Comparison of ENCODE assay signal across 8 mouse cellular contexts in genomic region chr7:44997231-44997939, GRCm38 (mm10). TPM values are rescaled to one million over a fixed set of nuclear protein-coding genes. Genes with fewer than 3 reads are reported as not detected.
DNase-seq lines count a peak whose midpoint lies in the region; ATAC-seq lines count a peak whose summit lies in the region.

Gene Irf3, plus strand, starts transcription at chr7:44997648.

- H3K27ac ChIP-seq in heart, embryonic 10.5 days = peak within 1 kb of the TSS; percentile 92
- H3K27ac ChIP-seq in kidney, embryonic 15.5 days = peak within 1 kb of the TSS; percentile 94

- peak; percentile 89 for ATAC-seq in erythroblast, adult 5-6 weeks (replicated peaks; ENCODE audit: low FRiP score, poor library complexity, severe bottlenecking)
- ATAC-seq in kidney, embryonic 15.5 days (replicated peaks; ENCODE audit: low FRiP score) = peak; percentile 91
- ATAC-seq in monocyte, adult 5-6 weeks (replicated peaks; ENCODE audit: insufficient number of reproducible peaks, low FRiP score, low TSS enrichment, poor library complexity, severe bottlenecking) = peak; percentile 88

- peak within 1 kb of the TSS; percentile 70 for H3K9ac ChIP-seq in kidney, embryonic 15.5 days

- peaks cover 68% of the 10 kb centered on the region for H3K36me3 ChIP-seq in heart, embryonic 10.5 days
- H3K36me3 ChIP-seq in kidney, embryonic 15.5 days = peaks cover 67% of the 10 kb centered on the region

- H3K9me3 ChIP-seq in heart, embryonic 10.5 days = no peaks in the 10 kb centered on the region
- H3K9me3 ChIP-seq in kidney, embryonic 15.5 days (replicated peaks) = no peaks in the 10 kb centered on the region

- peak; percentile 97 to 98 for DNase-seq in B cell, adult 2 months
- DNase-seq in brain, adult 2 months (ENCODE audit: low read depth, low spot score) = peak; percentile 99
- peak; percentile 98 for DNase-seq in heart, embryonic 10.5 days (ENCODE audit: low spot score)
- DNase-seq in liver = peak; percentile 96
- peak; percentile 97 to 99 for DNase-seq in spleen, postnatal 4 days (ENCODE audit: low spot score in 2 of 2)

- under 1% methylated on average over 43 of the region's 43 CpGs for WGBS in heart, embryonic 10.5 days
- WGBS in kidney, embryonic 15.5 days = under 1% methylated on average over 43 of the region's 43 CpGs

- H3K27me3 ChIP-seq in heart, embryonic 10.5 days (ENCODE audit: insufficient read depth, poor library complexity, severe bottlenecking) = no peaks in the 10 kb centered on the region
- no peaks in the 10 kb centered on the region for H3K27me3 ChIP-seq in kidney, embryonic 15.5 days

- peak within 1 kb of the TSS; percentile 91 for H3K4me2 ChIP-seq in kidney, embryonic 15.5 days

- H3K4me1 ChIP-seq in heart, embryonic 10.5 days = peaks cover 48% of the 10 kb centered on the region
- H3K4me1 ChIP-seq in kidney, embryonic 15.5 days = peaks cover 45% of the 10 kb centered on the region

- H3K4me3 ChIP-seq in heart, embryonic 10.5 days = peak within 1 kb of the TSS; percentile 76
- H3K4me3 ChIP-seq in kidney, embryonic 15.5 days (replicated peaks) = peak within 1 kb of the TSS; percentile 79

RNA-seq across cellular contexts. Expression of gene Irf3, which starts in this region (rescaled TPM):
- total RNA-seq in erythroblast, adult 5-6 weeks (2015; ENCODE audit: low replicate concordance) = 15.5 and 24.2 TPM in 2 replicates
- total RNA-seq in erythroblast, adult 5-6 weeks (2017; ENCODE audit: low replicate concordance) = 17.0 and 34.1 TPM in 2 replicates
- polyA plus RNA-seq in heart, embryonic 10.5 days (2016; fragmentation: Nextera tagmentation; extraction: Ambion mirVana) = 61.8 and 71.1 TPM in 2 replicates
- 86.4 and 90.4 TPM in 2 replicates for polyA plus RNA-seq in kidney, embryonic 15.5 days (2015; fragmentation: Nextera tagmentation; extraction: Ambion mirVana)
- 83.1 to 122 TPM (median 104 TPM) in 3 replicates for total RNA-seq in monocyte, adult 5-6 weeks (2017)

Comparison
In these comparisons a context has a peak if more than half of its experiments do, and no peak if none do; other contexts are left out.
1. Peak in every context shown above with its lines: DNase-seq, ATAC-seq, H3K4me3 ChIP-seq and H3K27ac ChIP-seq.